Mouse (Mus musculus) CH12.LX (cell line): Measurements from ENCODE around the gene Poc1b. TPM values are rescaled to one million over a fixed set of nuclear protein-coding genes. Genes with fewer than 3 reads are reported as not detected.

Source experiments
- DNase-seq: peaks from one replicate; pipeline ENCODE4 v3.0.0-alpha.2; 2013; ENCODE audit errors: extremely low read depth
- H3K27ac ChIP-seq: 2 replicates; pipeline ENCODE4 v1.5.1; 2012; ENCODE audit warnings: low read depth, mild to moderate bottlenecking, control low read depth, moderate library complexity; ENCODE audit not compliant: insufficient read depth
- H3K27me3 ChIP-seq: replicated peaks from 2 replicates; pipeline ENCODE3; 2012; ENCODE audit warnings: inconsistent platforms
- H3K36me3 ChIP-seq, 2 experiments: replicated peaks in 1 of 2; 2 replicates each; pipeline versions ENCODE3 to v1.6.1; 2012; ENCODE audit warnings: inconsistent platforms in 1 of 2, low read length in 1 of 2, mild to moderate bottlenecking in 1 of 2, mixed read lengths in 1 of 2, moderate library complexity in 1 of 2; ENCODE audit not compliant: control insufficient read depth in 1 of 2, insufficient read depth in 1 of 2
- H3K4me1 ChIP-seq, 2 experiments: 2 replicates each; pipeline ENCODE4 v1.6.1; 2012; ENCODE audit warnings: inconsistent platforms in 1 of 2, moderate library complexity in 1 of 2; ENCODE audit not compliant: insufficient read depth in 2 of 2, control insufficient read depth in 1 of 2
- H3K4me2 ChIP-seq: 2 replicates; pipeline ENCODE4 v1.6.1; 2012; ENCODE audit warnings: low read depth, mild to moderate bottlenecking, control low read depth; ENCODE audit not compliant: poor library complexity, insufficient read depth, severe bottlenecking
- H3K4me3 ChIP-seq, 3 experiments: fragments of 150-350 bp in 1 of 3; sonication (generic) in 1 of 3; replicated peaks in 1 of 3; 2 replicates each; pipeline versions ENCODE3 to v1.5.1; 2011 to 2012; ENCODE audit warnings: low read depth in 2 of 3, low read length in 2 of 3, mild to moderate bottlenecking in 2 of 3, moderate library complexity in 2 of 3, control low read depth in 1 of 3, improper control_type of control experiment in 1 of 3, inconsistent platforms in 1 of 3, mixed read lengths in 1 of 3; ENCODE audit not compliant: poor library complexity in 1 of 3
- H3K79me2 ChIP-seq: replicated peaks from 2 replicates; pipeline ENCODE4 v1.6.1; 2012; ENCODE audit warnings: mild to moderate bottlenecking, moderate library complexity; ENCODE audit not compliant: control insufficient read depth, poor library complexity, insufficient read depth, severe bottlenecking; ENCODE audit errors: extremely low read depth
- H3K9ac ChIP-seq: 2 replicates; pipeline ENCODE4 v1.6.1; 2012; ENCODE audit warnings: low read depth, mild to moderate bottlenecking, control low read depth, moderate library complexity; ENCODE audit not compliant: insufficient read depth
- H3K9me3 ChIP-seq: replicated peaks from 2 replicates; pipeline ENCODE3; 2012; ENCODE audit warnings: low read length, inconsistent platforms, mixed read lengths
- BHLHE40 ChIP-seq: IDR thresholded peaks from 2 replicates; pipeline ENCODE4 v1.6.1; 2011; ENCODE audit warnings: mild to moderate bottlenecking, low read depth, low read length, improper control_type of control experiment
- CHD1 ChIP-seq: IDR thresholded peaks from 2 replicates; pipeline ENCODE4 v1.6.1; 2012; ENCODE audit warnings: low read depth, low read length, improper control_type of control experiment, inconsistent platforms
- CTCF ChIP-seq, 2 experiments: IDR thresholded peaks in 1 of 2; conservative IDR thresholded peaks in 1 of 2; 2 replicates each; pipeline ENCODE4 v1.5.1; 2011 to 2012; ENCODE audit warnings: low read depth in 2 of 2, low read length in 2 of 2, improper control_type of control experiment in 1 of 2, inconsistent platforms in 1 of 2, mild to moderate bottlenecking in 1 of 2, moderate library complexity in 1 of 2
- E2F4 ChIP-seq: IDR thresholded peaks from 2 replicates; pipeline ENCODE4 v1.6.1; 2011; ENCODE audit warnings: low read depth, low read length, improper control_type of control experiment; ENCODE audit not compliant: insufficient replicate concordance
- ELF1 ChIP-seq: IDR thresholded peaks from 2 replicates; pipeline ENCODE4 v1.6.1; 2014; ENCODE audit warnings: low read depth, mild to moderate bottlenecking, inconsistent platforms, low read length, improper control_type of control experiment
- HCFC1 ChIP-seq: IDR thresholded peaks from 2 replicates; pipeline ENCODE4 v1.6.1; 2012; ENCODE audit warnings: low read depth, mild to moderate bottlenecking, inconsistent platforms, low read length, improper control_type of control experiment
- IRF4 ChIP-seq: IDR thresholded peaks from 2 replicates; pipeline ENCODE4 v1.6.1; 2014; ENCODE audit warnings: low read depth, mild to moderate bottlenecking, inconsistent platforms, low read length, improper control_type of control experiment
- JUN ChIP-seq: IDR thresholded peaks from 2 replicates; pipeline ENCODE4 v1.6.1; 2011; ENCODE audit warnings: low read depth, mild to moderate bottlenecking, low read length, improper control_type of control experiment, moderate library complexity; ENCODE audit not compliant: insufficient read depth
- KAT2A ChIP-seq: IDR thresholded peaks from 2 replicates; pipeline ENCODE4 v1.6.1; 2012; ENCODE audit warnings: low read length, improper control_type of control experiment, inconsistent platforms; ENCODE audit not compliant: insufficient replicate concordance
- MAFK ChIP-seq: IDR thresholded peaks from 2 replicates; pipeline ENCODE4 v1.6.1; 2011; ENCODE audit warnings: low read length, improper control_type of control experiment; ENCODE audit not compliant: insufficient replicate concordance
- MAX ChIP-seq: IDR thresholded peaks from 2 replicates; pipeline ENCODE4 v1.6.1; 2011; ENCODE audit warnings: low read length, improper control_type of control experiment
- MAZ ChIP-seq: IDR thresholded peaks from 2 replicates; pipeline ENCODE4 v1.6.1; 2012; ENCODE audit warnings: low read depth, mild to moderate bottlenecking, inconsistent platforms, low read length, improper control_type of control experiment, moderate library complexity
- NELFE ChIP-seq: IDR thresholded peaks from 2 replicates; pipeline ENCODE4 v1.6.1; 2011; ENCODE audit warnings: low read depth, low read length, improper control_type of control experiment
- NRF1 ChIP-seq: IDR thresholded peaks from 2 replicates; pipeline ENCODE4 v1.6.1; 2014; ENCODE audit warnings: low read depth, mild to moderate bottlenecking, inconsistent platforms, low read length, improper control_type of control experiment, moderate library complexity
- POLR2A ChIP-seq: IDR thresholded peaks from 2 replicates; pipeline ENCODE4 v1.6.1; 2011; ENCODE audit warnings: low read depth, mild to moderate bottlenecking, improper control_type of control experiment, low read length
- POLR2AphosphoS2 ChIP-seq: IDR thresholded peaks from 2 replicates; pipeline ENCODE4 v1.6.1; 2011; ENCODE audit warnings: low read depth, low read length, improper control_type of control experiment
- RAD21 ChIP-seq: IDR thresholded peaks from 2 replicates; pipeline ENCODE4 v1.6.1; 2011; ENCODE audit warnings: low read depth, mild to moderate bottlenecking, low read length, improper control_type of control experiment, moderate library complexity
- RCOR1 ChIP-seq: conservative IDR thresholded peaks from 2 replicates; pipeline ENCODE4 v1.6.1; 2012; ENCODE audit warnings: low read depth, mild to moderate bottlenecking, inconsistent platforms, low read length, improper control_type of control experiment
- SMC3 ChIP-seq: IDR thresholded peaks from 2 replicates; pipeline ENCODE4 v1.6.1; 2011; ENCODE audit warnings: low read depth, low read length, improper control_type of control experiment
- TBP ChIP-seq: conservative IDR thresholded peaks from 2 replicates; pipeline ENCODE4 v1.6.1; 2011; ENCODE audit warnings: low read depth, low read length, improper control_type of control experiment
- USF1 ChIP-seq: IDR thresholded peaks from 2 replicates; pipeline ENCODE4 v1.6.1; 2014; ENCODE audit warnings: low read depth, mild to moderate bottlenecking, inconsistent platforms, low read length, improper control_type of control experiment
- ZC3H11A ChIP-seq: IDR thresholded peaks from 2 replicates; pipeline ENCODE4 v1.6.1; 2012; ENCODE audit warnings: low read depth, mild to moderate bottlenecking, inconsistent platforms, low read length, improper control_type of control experiment
- ZNF384 ChIP-seq: IDR thresholded peaks from 2 replicates; pipeline ENCODE4 v1.6.1; 2012; ENCODE audit warnings: low read depth, low read length, improper control_type of control experiment, inconsistent platforms
- dilution Hi-C: fragments of 300-500 bp; cut with MboI; formaldehyde crosslinking; loops from 2 replicates; pipeline ENCODE4 v1.14.3; 2020; ENCODE audit warnings: low sequenced_read_pairs; ENCODE audit not compliant: extremely low pct_unique_long_range_greater_than_20kb, extremely low pct_ligation_motif_present
- in situ Hi-C: fragments of 300-500 bp; cut with MboI; formaldehyde crosslinking; loops from 3 replicates; pipeline ENCODE4 v1.14.3; 2019; ENCODE audit warnings: low sequenced_read_pairs, low pct_ligation_motif_present, low pct_unique_long_range_greater_than_20kb, mixed read lengths
- polyA plus RNA-seq: library from polyadenylated mRNA; unstranded; fragments of >175 nt; gene quantifications from 2 replicates; pipeline ENCODE4 v1.2.1, GENCODE M21; 2012; ENCODE audit warnings: low read depth; ENCODE audit not compliant: insufficient read length
- total RNA-seq, 2 experiments: library from RNA; depleted of rRNA; stranded (reverse); fragments of 300-350 nt in 1 of 2; fragments of >200 nt in 1 of 2; gene quantifications; 2 replicates each; pipeline ENCODE4 v1.2.3; 2012 to 2014

The Poc1b gene
- total and polyA plus RNA-seq, 3 experiments: 3.8 to 18.2 (median 5.6) TPM

DNA sequence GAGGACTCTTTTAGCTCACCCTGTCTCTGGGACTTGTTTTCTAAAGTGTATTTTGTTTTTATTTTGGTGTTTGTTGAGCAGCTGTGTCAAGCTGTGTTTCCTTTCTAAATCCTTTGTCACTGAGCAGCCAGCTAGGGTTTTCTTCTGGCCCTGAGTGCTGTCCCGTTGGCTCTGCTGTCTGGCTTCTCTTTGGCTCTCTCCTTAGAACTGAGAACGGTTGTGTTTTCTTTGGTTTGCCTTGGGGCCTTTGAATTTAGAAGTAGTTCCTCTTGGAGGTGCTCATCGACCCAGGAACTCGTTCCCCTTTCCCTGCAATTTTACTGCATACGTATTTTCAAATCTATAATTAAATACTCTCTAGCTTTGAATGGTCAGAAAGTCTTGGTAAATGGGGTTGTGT is 56.2 kb downstream of the Poc1b start:
- peaks cover 5 to 35% of the 10 kb centered on the region in 2 experiments for H3K36me3 ChIP-seq
- no peak for DNase-seq
- H3K4me1 ChIP-seq: peaks cover 0 to 7% of the 10 kb centered on the region in 2 experiments; a peak in 2 of 4 replicates
- TF ChIP-seq BHLHE40 (no peak), NRF1 (no peak), MAFK (no peak), CHD1 (no peak), RAD21 (no peak), ELF1 (no peak), POLR2A (no peak), MAX (no peak), E2F4 (no peak), JUN (no peak), KAT2A (no peak), MAZ (no peak), ZNF384 (no peak), NELFE (no peak), USF1 (no peak), TBP (no peak), HCFC1 (no peak), ZC3H11A (no peak), POLR2AphosphoS2 (no peak), IRF4 (no peak)
- no peak overlapping the region for H3K4me2 ChIP-seq
- no peak overlapping the region for H3K9ac ChIP-seq
- dilution Hi-C loops (no loop called here), in situ Hi-C loops (no loop called here)
- no peaks in the 10 kb centered on the region for H3K27me3 ChIP-seq
- no peaks in the 10 kb centered on the region for H3K79me2 ChIP-seq
- H3K27ac ChIP-seq: no peak overlapping the region
- H3K4me3 ChIP-seq: no peak overlapping the region
- no peaks in the 10 kb centered on the region for H3K9me3 ChIP-seq

GRCm38 (mm10) chr10:99164871-99165477 is 58.1 kb downstream of the Poc1b start:
- Histone ChIP-seq H3K79me2 (no peaks in the 10 kb centered on the region), H3K4me3 (no peak overlapping the region), H3K9me3 (no peaks in the 10 kb centered on the region)
- in situ Hi-C loops: no loop called here
- peak; percentile 33 to 65; a peak in 3 of 4 replicates for TF ChIP-seq CTCF (conservative IDR thresholded peaks at IDR 0.05 in 1 of 2, IDR thresholded peaks at IDR 0.05 in 1 of 2; ENCODE audit: low read depth in 2 of 2, low read length in 2 of 2)
- TF ChIP-seq RAD21: peak; percentile 49
- no peak for TF ChIP-seq RCOR1
- peak; percentile 74 for TF ChIP-seq SMC3
- TF ChIP-seq, all 38 proteins: peak for 3
- Histone ChIP-seq H3K4me1 (peaks cover 0 to 7% of the 10 kb centered on the region in 2 experiments; a peak in 2 of 4 replicates), H3K9ac (no peak overlapping the region), H3K27ac (no peak overlapping the region), H3K4me2 (no peak overlapping the region), H3K36me3 (peaks cover 4 to 36% of the 10 kb centered on the region in 2 experiments), H3K27me3 (no peaks in the 10 kb centered on the region)
- dilution Hi-C loops: no loop called here
- DNase-seq: peak; percentile 45
